Mouse (Mus musculus) heart, embryonic 15.5 days (tissue): ENCODE data around the gene Nr1h4. TPM values are rescaled to one million over a fixed set of nuclear protein-coding genes. Genes with fewer than 3 reads are reported as not detected.

Experiments
- ATAC-seq: fragments of 200-750 bp; cut with Nextera tagmentation; replicated peaks from 2 replicates; pipeline ENCODE4 v1.8.0; 2017; ENCODE audit warnings: low read depth, moderate TSS enrichment; ENCODE audit not compliant: insufficient number of reproducible peaks, insufficient read depth, low FRiP score
- H3K27ac ChIP-seq: fragments of 300-500 bp; sonication (generic); 2 replicates; pipeline ENCODE4 v1.5.1; 2015; ENCODE audit warnings: mild to moderate bottlenecking, inconsistent platforms
- H3K27me3 ChIP-seq: fragments of 300-500 bp; sonication (generic); 2 replicates; pipeline ENCODE4 v1.6.1; 2015; ENCODE audit warnings: inconsistent platforms
- H3K36me3 ChIP-seq: fragments of 300-500 bp; sonication (generic); 2 replicates; pipeline ENCODE4 v1.6.1; 2015; ENCODE audit warnings: mild to moderate bottlenecking, inconsistent platforms
- H3K4me1 ChIP-seq: fragments of 300-500 bp; sonication (generic); replicated peaks from 2 replicates; pipeline ENCODE4 v1.6.1; 2015; ENCODE audit warnings: inconsistent platforms
- H3K4me2 ChIP-seq: fragments of 300-500 bp; sonication (generic); 2 replicates; pipeline ENCODE4 v1.6.1; 2015; ENCODE audit warnings: inconsistent platforms, mild to moderate bottlenecking, moderate library complexity
- H3K4me3 ChIP-seq: fragments of 300-500 bp; sonication (generic); 2 replicates; pipeline ENCODE4 v1.5.1; 2015; ENCODE audit warnings: mild to moderate bottlenecking, inconsistent platforms
- H3K9ac ChIP-seq: fragments of 300-500 bp; sonication (generic); 2 replicates; pipeline ENCODE4 v1.6.1; 2015; ENCODE audit warnings: mild to moderate bottlenecking, inconsistent platforms
- H3K9me3 ChIP-seq: fragments of 300-500 bp; sonication (generic); replicated peaks from 2 replicates; pipeline ENCODE4 v1.6.1; 2016; ENCODE audit warnings: inconsistent platforms
- WGBS: fragments of 180-500 bp; shearing (Covaris S2); methylation state at CpG from one replicate; pipeline ENCODE4 v1.1.7; 2015; ENCODE audit warnings: mixed read lengths; 5-methylcytosine and 5-hydroxymethylcytosine counted together
- polyA plus RNA-seq: library from polyadenylated mRNA; unstranded; fragments of >200 nt; fragmentation: Nextera tagmentation; extraction: Ambion mirVana; gene quantifications from 2 replicates; pipeline ENCODE4 v1.2.1, GENCODE M21; 2015

Gene Nr1h4
- polyA plus RNA-seq, 1 experiment from 2014 or later, result 0.81 TPM

DNA sequence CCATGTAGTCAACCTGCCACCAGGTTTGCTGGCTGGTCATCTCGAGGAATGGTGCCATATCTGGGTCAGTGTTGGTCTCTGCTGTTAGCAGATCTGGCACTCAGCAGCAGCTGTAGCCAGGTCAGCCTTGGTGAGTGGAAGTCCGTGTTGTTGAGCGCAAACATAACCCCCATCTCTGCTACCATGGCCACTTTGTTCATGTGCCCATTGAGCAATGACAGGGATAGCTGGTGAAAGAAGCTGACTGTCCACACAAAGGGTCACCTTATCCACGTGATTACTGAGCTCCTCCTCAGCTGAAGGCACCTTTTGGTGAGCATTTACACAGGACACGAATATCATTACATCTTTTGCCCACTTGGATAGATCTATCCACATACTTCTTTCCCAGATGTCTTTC is 19.6 kb upstream of the Nr1h4 start:
- H3K27me3 ChIP-seq, result no peaks in the 10 kb centered on the region
- no peaks in the 10 kb centered on the region for H3K36me3 ChIP-seq
- no peak overlapping the region for H3K9ac ChIP-seq
- H3K4me1 ChIP-seq, result no peaks in the 10 kb centered on the region
- no peaks in the 10 kb centered on the region for H3K9me3 ChIP-seq
- no peak overlapping the region for H3K4me2 ChIP-seq
- no peak overlapping the region for H3K4me3 ChIP-seq
- 80% methylated on average over 5 of the region's 5 CpGs for WGBS
- H3K27ac ChIP-seq, result no peak overlapping the region
- ATAC-seq, result no peak

DNA sequence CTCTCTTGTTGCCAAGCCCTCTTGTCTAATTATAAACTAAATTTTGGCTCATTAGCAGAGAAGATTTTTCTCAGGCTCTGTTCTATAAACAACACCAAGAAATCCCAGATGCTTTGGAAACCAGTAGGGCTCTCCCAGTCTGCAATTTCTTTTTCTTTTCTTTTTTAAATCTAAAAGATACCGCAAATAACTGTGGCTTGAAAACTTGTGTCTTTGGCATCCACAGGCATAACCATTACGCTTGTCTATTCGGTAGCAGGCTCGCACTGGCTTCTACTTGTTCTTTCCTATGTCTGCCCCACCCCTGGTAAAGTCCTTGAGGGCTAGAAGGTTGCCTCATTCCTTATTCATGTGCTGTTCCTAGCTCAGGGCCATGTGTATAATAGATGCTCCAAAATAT is 18.3 kb upstream of the Nr1h4 start:
- Histone ChIP-seq H3K27me3 (no peaks in the 10 kb centered on the region), H3K4me3 (no peak overlapping the region), H3K36me3 (no peaks in the 10 kb centered on the region), H3K9ac (no peak overlapping the region), H3K9me3 (no peaks in the 10 kb centered on the region), H3K4me1 (no peaks in the 10 kb centered on the region), H3K27ac (no peak overlapping the region), H3K4me2 (no peak overlapping the region)
- 94% methylated on average over 4 of the region's 4 CpGs for WGBS
- no peak for ATAC-seq

DNA sequence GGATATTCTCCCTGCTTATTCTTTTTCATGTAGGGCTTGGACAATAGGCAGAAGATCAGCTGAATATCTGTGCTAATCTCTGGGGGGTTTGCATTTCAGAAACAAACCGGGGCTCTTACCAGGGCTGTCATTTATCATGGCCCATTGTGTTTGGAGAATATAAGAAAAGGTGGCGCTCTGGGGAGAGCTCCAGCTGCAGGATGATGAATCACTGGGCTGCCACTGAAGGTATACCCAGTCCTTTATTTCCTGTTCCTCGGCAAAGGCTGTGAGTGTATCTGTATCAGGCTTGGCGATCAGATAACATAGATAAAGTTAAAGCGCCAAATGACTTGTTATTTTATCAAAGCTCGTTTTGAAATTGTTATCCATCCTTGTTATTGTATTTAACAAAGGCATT is 14.6 kb upstream of the Nr1h4 start:
- Histone ChIP-seq H3K4me1 (peaks cover 3% of the 10 kb centered on the region), H3K27me3 (no peaks in the 10 kb centered on the region), H3K27ac (no peak overlapping the region), H3K9ac (no peak overlapping the region), H3K4me2 (no peak overlapping the region), H3K9me3 (no peaks in the 10 kb centered on the region), H3K4me3 (no peak overlapping the region), H3K36me3 (no peaks in the 10 kb centered on the region)
- no peak for ATAC-seq
- WGBS, result 32% methylated on average over 6 of the region's 6 CpGs

DNA sequence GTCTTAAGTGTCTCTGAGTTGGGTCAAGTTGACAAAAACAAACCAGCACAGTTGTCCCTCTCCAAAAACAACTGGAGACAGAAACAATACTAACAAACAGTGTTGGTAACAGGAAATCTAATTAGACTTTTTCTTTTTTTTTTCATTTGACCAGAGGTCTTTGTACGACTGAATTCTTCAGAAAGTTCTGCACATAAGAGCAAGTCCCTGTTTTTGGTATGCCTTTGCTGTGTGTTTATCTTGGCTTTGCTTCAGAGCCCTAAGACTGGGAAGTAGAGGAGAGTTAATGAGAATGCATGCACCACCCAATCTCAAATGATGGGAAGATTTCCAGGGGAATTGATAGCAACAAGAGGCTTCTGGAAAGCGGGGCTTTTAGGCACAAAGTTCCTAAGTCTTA is 13.6 kb upstream of the Nr1h4 start:
- Histone ChIP-seq H3K27me3 (no peaks in the 10 kb centered on the region), H3K27ac (no peak overlapping the region), H3K4me2 (no peak overlapping the region), H3K9ac (no peak overlapping the region), H3K4me3 (no peak overlapping the region), H3K9me3 (no peaks in the 10 kb centered on the region), H3K4me1 (peaks cover 3% of the 10 kb centered on the region), H3K36me3 (no peaks in the 10 kb centered on the region)
- 58% methylated on average over 2 of the region's 2 CpGs for WGBS
- no peak for ATAC-seq

DNA sequence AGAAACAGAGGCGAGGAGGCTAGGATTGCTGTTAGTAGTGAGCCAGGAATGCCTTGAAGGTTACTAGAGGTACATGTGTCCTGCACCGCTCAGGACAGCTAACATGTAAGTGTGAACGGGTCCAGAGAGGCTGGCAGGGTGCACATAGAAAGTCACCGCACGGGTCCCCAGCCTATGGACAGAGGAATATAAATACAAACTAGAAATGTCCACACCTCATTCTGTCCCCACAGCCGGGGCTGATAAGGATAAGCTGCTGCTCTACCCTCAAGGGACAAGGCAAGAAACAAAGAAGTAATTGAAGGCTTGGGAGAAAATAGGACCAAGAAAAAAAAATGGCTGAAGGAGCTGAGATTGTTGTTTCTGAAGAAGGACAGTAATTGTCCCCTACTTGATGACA is 10.5 kb upstream of the Nr1h4 start:
- Histone ChIP-seq H3K4me1 (peaks cover 3% of the 10 kb centered on the region), H3K36me3 (no peaks in the 10 kb centered on the region), H3K27ac (no peak overlapping the region), H3K4me2 (peak overlapping the region; percentile 27; the same call in 1 of the 2 replicates), H3K4me3 (no peak overlapping the region), H3K9me3 (no peaks in the 10 kb centered on the region), H3K9ac (no peak overlapping the region), H3K27me3 (no peaks in the 10 kb centered on the region)
- 32% methylated on average over 6 of the region's 6 CpGs for WGBS
- 0 out of 2 replicates have a peak, but pooled peaks have one; percentile 10 for ATAC-seq

DNA sequence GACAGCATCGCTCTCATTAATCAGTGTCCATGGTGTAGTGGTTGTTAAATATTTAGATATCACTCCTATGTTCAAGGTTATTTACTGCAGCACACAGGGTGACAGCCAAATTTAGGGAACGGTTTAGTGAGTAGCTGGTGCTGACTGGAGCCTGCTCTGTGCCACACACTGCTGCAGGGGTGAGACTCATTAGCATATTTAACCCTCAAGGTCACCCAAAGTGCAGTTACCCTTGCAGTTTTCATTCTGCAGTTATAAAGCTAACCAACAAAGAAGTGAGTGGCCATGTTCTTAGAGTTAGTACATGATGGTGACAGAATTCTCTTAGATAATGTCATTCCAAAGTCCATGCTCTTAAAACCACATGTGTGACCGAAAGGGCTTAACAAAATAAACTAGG is 8.9 kb upstream of the Nr1h4 start:
- H3K4me3 ChIP-seq, result no peak overlapping the region
- ATAC-seq, result no peak
- no peaks in the 10 kb centered on the region for H3K36me3 ChIP-seq
- no peak overlapping the region for H3K4me2 ChIP-seq
- no peaks in the 10 kb centered on the region for H3K9me3 ChIP-seq
- H3K27ac ChIP-seq, result no peak overlapping the region
- 78% methylated on average over 3 of the region's 3 CpGs for WGBS
- peaks cover 3% of the 10 kb centered on the region for H3K4me1 ChIP-seq
- H3K9ac ChIP-seq, result no peak overlapping the region
- no peaks in the 10 kb centered on the region for H3K27me3 ChIP-seq

DNA sequence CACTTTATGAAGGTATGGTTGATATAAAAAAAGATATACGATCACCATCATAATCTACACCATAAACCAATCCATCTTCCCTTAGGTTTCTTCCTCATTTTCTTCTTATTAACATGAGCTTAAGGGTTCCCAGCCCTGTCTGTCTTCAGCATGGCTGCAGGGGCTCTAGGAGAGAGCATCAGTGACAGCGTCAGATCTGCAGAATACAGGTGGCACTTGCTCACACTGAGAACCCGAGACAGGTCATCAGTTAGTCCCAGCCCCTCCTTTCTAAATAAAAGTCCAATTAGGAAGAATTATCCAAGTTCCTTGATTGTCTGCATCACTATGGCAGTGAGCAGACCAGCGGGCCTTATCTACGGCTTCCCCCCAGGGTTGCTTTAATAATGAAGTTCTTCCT is 934 bp downstream of the Nr1h4 start:
- H3K27me3 ChIP-seq, result no peaks in the 10 kb centered on the region
- no peaks in the 10 kb centered on the region for H3K36me3 ChIP-seq
- peaks cover 34% of the 10 kb centered on the region for H3K4me1 ChIP-seq
- H3K4me3 ChIP-seq, result 0 out of 2 replicates have a peak overlapping the region, but pooled peaks have one; percentile 2
- H3K9me3 ChIP-seq, result no peaks in the 10 kb centered on the region
- no peak overlapping the region for H3K9ac ChIP-seq
- H3K27ac ChIP-seq, result no peak overlapping the region
- no peak for ATAC-seq
- H3K4me2 ChIP-seq, result peak overlapping the region; percentile 17
- WGBS, result 63% methylated on average over 5 of the region's 5 CpGs

DNA sequence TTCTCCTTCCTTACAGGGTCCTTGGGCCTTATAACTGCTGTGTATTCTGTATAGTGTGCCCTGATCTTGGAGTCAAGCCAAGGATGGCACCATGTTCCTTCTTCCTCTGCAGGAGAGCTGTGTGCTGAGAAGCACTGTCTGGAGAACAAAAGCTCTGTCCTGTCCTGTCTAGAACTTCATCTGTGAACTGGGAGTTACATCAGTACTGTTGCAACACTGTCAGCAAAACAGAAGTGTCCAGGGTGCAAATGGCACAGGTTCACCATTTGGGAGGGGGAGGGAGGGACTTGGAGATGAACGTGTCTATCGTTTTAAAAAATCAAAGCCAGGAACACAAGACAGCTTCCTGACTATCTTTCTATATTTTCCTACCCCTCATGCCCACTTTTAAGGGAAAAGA is 1.4 kb downstream of the Nr1h4 start:
- H3K9me3 ChIP-seq, result no peaks in the 10 kb centered on the region
- peaks cover 38% of the 10 kb centered on the region for H3K4me1 ChIP-seq
- H3K36me3 ChIP-seq, result no peaks in the 10 kb centered on the region
- 39% methylated on average over 2 of the region's 2 CpGs for WGBS
- no peak overlapping the region for H3K9ac ChIP-seq
- no peak overlapping the region for H3K4me2 ChIP-seq
- H3K27me3 ChIP-seq, result no peaks in the 10 kb centered on the region
- H3K27ac ChIP-seq, result 0 out of 2 replicates have a peak overlapping the region, but pooled peaks have one; percentile 58
- H3K4me3 ChIP-seq, result no peak overlapping the region
- no peak for ATAC-seq

DNA sequence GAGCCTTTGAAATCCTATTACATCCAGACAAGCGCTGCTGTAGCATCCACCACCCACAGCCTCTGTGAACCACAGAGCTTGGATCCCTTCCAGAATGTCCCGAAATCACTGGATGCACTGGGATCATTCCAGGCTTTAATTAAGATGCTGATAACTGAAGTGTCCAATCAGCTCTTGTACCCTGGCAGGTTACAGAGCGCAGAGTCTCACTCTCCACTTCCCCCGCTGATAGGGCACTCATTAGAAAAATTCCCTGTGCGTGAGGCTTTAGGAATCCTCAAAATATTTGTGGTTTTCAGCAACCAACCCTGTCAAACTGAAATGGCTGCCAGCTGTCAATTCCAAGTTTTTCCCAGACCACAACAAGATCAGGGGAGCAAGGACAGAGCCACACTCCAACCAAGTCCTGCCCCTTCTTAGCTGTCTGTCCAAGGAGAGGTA is 2.2 kb downstream of the Nr1h4 start:
- Histone ChIP-seq H3K4me1 (peaks cover 43% of the 10 kb centered on the region), H3K4me3 (no peak overlapping the region), H3K27me3 (no peaks in the 10 kb centered on the region), H3K4me2 (no peak overlapping the region), H3K36me3 (no peaks in the 10 kb centered on the region), H3K9ac (no peak overlapping the region), H3K9me3 (no peaks in the 10 kb centered on the region), H3K27ac (peak overlapping the region; percentile 58)
- peak; percentile 85 for ATAC-seq
- WGBS, result 15% methylated on average over 5 of the region's 5 CpGs

DNA sequence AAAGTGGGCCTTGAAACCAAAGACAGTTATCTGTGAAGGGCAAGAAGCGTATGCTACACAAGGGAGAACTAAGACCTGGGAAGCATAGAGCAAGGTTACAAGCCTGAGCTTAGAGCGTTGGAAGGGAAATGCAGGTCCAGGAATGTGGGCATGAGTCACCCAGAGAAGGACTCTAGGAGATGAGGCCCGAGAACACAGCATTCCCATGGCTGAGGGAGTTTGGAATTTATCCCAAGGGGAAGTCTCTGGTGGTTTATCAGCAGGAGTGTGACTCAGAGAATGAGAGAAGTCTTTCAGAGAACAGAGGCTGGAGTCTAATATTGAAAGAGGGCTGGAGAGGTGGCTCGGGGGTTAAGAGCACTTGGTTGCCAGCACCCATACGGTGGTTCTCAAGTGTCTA is 6.3 kb downstream of the Nr1h4 start:
- H3K4me3 ChIP-seq, result no peak overlapping the region
- peak overlapping the region; percentile 65 for H3K27ac ChIP-seq
- H3K27me3 ChIP-seq, result no peaks in the 10 kb centered on the region
- no peaks in the 10 kb centered on the region for H3K36me3 ChIP-seq
- no peaks in the 10 kb centered on the region for H3K9me3 ChIP-seq
- H3K4me2 ChIP-seq, result 0 out of 2 replicates have a peak overlapping the region, but pooled peaks have one; percentile 11
- no peak overlapping the region for H3K9ac ChIP-seq
- 23% methylated on average over 5 of the region's 5 CpGs for WGBS
- 0 out of 2 replicates have a peak, but pooled peaks have one; percentile 40 for ATAC-seq
- peaks cover 29% of the 10 kb centered on the region for H3K4me1 ChIP-seq

DNA sequence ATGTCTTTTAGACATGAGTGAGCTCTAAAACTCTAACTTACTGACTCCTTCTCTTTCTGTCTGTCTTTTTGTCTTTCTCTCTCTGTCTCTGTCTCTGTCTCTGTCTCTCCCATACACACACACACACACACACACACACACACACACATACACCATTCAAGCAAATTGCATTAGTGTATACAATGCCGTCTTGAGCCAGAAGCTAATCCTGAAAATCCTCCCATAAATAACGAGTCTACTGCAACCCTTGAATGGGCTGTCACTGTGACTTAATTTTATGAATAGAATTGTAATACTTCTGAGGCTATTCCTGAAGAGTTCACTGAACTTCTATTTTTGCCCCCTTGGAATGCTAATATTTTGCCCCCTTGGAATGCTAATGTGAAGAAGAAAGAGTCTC is 7.6 kb downstream of the Nr1h4 start:
- H3K36me3 ChIP-seq, result no peaks in the 10 kb centered on the region
- H3K27ac ChIP-seq, result no peak overlapping the region
- no peaks in the 10 kb centered on the region for H3K27me3 ChIP-seq
- H3K9me3 ChIP-seq, result no peaks in the 10 kb centered on the region
- H3K9ac ChIP-seq, result no peak overlapping the region
- 78% methylated on average over 2 of the region's 2 CpGs for WGBS
- H3K4me3 ChIP-seq, result no peak overlapping the region
- ATAC-seq, result no peak
- peaks cover 31% of the 10 kb centered on the region for H3K4me1 ChIP-seq
- H3K4me2 ChIP-seq, result no peak overlapping the region

DNA sequence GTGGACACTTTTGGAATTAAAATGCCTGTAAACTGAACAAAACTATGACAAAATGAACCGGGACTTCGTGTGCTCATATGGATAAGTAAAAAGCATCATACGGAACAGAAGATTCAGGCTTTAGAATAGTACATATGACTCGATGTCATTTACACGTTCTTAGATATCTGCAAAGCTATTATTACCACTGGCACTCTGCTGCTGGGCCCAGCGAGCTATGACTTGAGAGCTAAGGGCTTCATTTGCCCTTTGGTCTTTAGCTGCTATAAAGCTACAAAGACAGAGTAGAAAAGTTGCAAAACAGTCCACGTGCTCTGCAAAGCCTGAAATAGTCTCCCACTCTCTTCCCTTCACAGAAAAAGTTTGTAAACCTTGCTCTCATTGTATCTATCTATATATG is 10.9 kb downstream of the Nr1h4 start:
- H3K4me2 ChIP-seq, result peak overlapping the region; percentile 15; the same call in 1 of the 2 replicates
- peak; percentile 40; the same call in 1 of the 2 replicates for ATAC-seq

More for the DNA sequence above, 10.9 kb downstream of the Nr1h4 start:
- H3K27ac ChIP-seq, result peak overlapping the region; percentile 71
- peaks cover 23% of the 10 kb centered on the region for H3K4me1 ChIP-seq
- no peak overlapping the region for H3K9ac ChIP-seq
- H3K27me3 ChIP-seq, result no peaks in the 10 kb centered on the region
- H3K9me3 ChIP-seq, result no peaks in the 10 kb centered on the region
- WGBS, result 35% methylated on average over 7 of the region's 7 CpGs
- H3K4me3 ChIP-seq, result no peak overlapping the region
- no peaks in the 10 kb centered on the region for H3K36me3 ChIP-seq
